Mouse (Mus musculus): ENCODE results near the gene Schip1. TPM values are rescaled to one million over a fixed set of nuclear protein-coding genes. Genes with fewer than 3 reads are reported as not detected.

Schip1 gene
- polyA plus RNA-seq (2015; fragmentation: Nextera tagmentation; extraction: Ambion mirVana), result 36.6 and 38.9 TPM in 2 replicates

DNA sequence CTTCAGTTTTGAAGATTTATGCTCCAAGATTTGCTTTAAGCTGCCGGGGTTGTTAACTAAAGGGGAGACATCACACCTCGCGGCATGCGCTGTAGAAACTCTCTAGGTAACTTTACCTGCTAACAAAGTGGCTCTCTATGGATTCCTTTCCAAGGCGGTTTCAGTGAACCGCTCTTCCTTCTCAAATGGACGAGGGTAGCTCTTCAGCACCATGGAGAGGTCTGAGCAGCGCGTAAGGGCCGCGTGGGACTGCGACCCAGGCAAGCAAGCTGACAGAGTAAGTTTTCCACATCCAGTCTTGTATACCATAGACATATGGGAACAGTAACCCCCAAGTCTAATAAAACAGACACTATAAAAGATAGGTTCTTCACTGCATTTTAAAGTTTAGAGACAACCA, at the start of gene Schip1:
TSS of gene Schip1 (plus strand) at position 72 of the 400 bp plus-strand sequence.
- H3K27me3 ChIP-seq, result no peaks in the 10 kb centered on the region
- no peak within 1 kb of the TSS for H3K9ac ChIP-seq
- H3K4me3 ChIP-seq, result no peak within 1 kb of the TSS
- H3K27ac ChIP-seq, result no peak within 1 kb of the TSS
- no peak for ATAC-seq (ENCODE audit: borderline replicate concordance, extremely low read depth, low FRiP score, low TSS enrichment)
- WGBS, result 21% methylated on average over 12 of the region's 12 CpGs
- H3K36me3 ChIP-seq, result no peaks in the 10 kb centered on the region
- H3K9me3 ChIP-seq, result no peaks in the 10 kb centered on the region
- H3K4me1 ChIP-seq, result no peaks in the 10 kb centered on the region
- H3K4me2 ChIP-seq, result no peak within 1 kb of the TSS

DNA sequence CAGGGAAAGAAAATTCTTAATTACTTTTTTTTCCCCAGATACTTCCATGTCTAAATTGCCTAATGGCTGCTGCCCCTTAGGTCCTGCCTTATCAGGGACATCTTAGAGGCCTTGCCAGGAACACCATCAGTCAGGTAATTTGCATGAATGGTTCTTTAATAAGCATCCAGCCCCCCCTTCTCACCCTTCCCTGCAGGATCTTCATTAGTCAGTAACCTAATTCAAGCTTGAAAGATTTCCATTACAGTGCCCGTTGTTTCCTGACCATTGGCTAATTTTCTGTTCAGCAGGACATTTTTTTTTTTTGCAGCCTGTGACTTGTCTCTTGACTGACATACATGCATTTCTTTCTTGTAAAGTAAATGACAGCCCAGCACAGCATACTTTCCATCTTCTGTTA, 48.8 kb upstream of the Schip1 start:
- WGBS, result 55% methylated on average over 1 of the region's 1 CpGs
- Histone ChIP-seq H3K4me3 (no peak overlapping the region), H3K9me3 (no peaks in the 10 kb centered on the region), H3K4me2 (no peak overlapping the region), H3K9ac (no peak overlapping the region), H3K4me1 (no peaks in the 10 kb centered on the region), H3K27me3 (no peaks in the 10 kb centered on the region), H3K27ac (no peak overlapping the region), H3K36me3 (no peaks in the 10 kb centered on the region)
- ATAC-seq (ENCODE audit: borderline replicate concordance, extremely low read depth, low FRiP score, low TSS enrichment), result no peak

DNA sequence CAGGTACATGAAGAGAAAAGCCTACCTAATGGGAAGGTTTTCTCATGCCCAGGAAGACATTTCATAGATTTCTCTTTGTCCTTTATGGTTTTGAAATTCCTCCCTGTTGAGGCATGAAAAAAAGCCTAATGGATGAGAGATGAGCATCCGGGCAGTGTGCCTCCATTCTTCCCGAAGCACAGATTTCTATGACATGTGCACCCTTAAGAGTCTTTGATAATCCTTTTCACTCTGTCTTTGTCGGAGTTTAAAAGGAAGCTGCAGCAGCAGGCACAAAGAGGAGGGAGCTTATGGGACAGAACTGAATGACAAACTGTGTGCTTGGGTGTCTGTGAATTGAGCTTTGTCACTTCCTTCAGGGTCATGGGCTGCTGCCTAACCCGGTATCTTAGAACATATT, 45.2 kb upstream of the Schip1 start:
- no peaks in the 10 kb centered on the region for H3K4me1 ChIP-seq
- H3K27me3 ChIP-seq, result no peaks in the 10 kb centered on the region
- H3K27ac ChIP-seq, result no peak overlapping the region
- no peak overlapping the region for H3K4me3 ChIP-seq
- H3K36me3 ChIP-seq, result no peaks in the 10 kb centered on the region
- no peaks in the 10 kb centered on the region for H3K9me3 ChIP-seq
- no peak for ATAC-seq (ENCODE audit: borderline replicate concordance, extremely low read depth, low FRiP score, low TSS enrichment)
- no peak overlapping the region for H3K4me2 ChIP-seq
- H3K9ac ChIP-seq, result no peak overlapping the region
- 57% methylated on average over 4 of the region's 4 CpGs for WGBS

DNA sequence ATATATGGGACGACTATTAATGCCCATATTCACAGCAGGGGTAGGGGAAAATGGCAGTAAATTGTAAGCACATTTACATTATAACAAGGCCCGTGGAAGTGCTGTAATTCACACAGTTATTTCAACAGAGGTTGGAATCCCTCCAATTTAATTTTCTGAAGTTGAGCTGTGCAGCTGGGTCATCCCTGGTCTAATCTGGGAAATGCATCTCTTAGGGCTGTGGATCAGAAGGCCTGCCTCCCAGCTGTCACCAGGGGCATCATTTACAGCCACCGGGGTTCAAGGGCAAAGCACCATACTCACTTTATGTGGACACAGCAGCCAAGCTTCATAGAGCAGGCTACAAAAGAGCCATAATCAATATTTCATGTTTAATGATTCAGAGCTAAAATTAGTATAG, 28.5 kb upstream of the Schip1 start:
- ATAC-seq (ENCODE audit: borderline replicate concordance, extremely low read depth, low FRiP score, low TSS enrichment), result no peak

DNA sequence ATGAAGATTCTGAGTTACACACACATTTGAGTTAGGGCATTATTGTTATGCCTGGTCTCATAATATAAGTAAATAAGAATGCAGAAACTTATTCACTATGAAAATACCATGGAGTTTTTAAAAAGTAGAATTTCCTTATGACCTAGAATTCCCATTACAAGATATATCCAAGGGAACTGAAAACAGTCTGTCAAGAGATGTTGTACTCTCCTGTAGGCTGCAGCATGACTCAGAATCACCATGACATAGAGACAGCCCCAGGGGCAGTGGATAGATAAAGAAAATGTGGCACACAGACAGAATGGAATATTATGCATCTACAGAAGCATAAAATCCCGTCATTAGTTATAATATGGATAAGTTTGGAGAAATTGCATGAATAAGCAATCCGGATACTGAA, 21.7 kb upstream of the Schip1 start:
- no peak for ATAC-seq (ENCODE audit: borderline replicate concordance, extremely low read depth, low FRiP score, low TSS enrichment)
- H3K27me3 ChIP-seq, result no peaks in the 10 kb centered on the region
- no peak overlapping the region for H3K4me3 ChIP-seq
- 93% methylated on average over 2 of the region's 2 CpGs for WGBS
- no peaks in the 10 kb centered on the region for H3K9me3 ChIP-seq
- H3K4me1 ChIP-seq, result no peaks in the 10 kb centered on the region
- no peak overlapping the region for H3K27ac ChIP-seq
- no peak overlapping the region for H3K9ac ChIP-seq
- no peaks in the 10 kb centered on the region for H3K36me3 ChIP-seq
- no peak overlapping the region for H3K4me2 ChIP-seq

More for the DNA sequence above, 28.5 kb upstream of the Schip1 start:
- Histone ChIP-seq H3K9me3 (no peaks in the 10 kb centered on the region), H3K9ac (no peak overlapping the region), H3K4me1 (no peaks in the 10 kb centered on the region), H3K27me3 (no peaks in the 10 kb centered on the region), H3K4me2 (no peak overlapping the region), H3K4me3 (no peak overlapping the region), H3K27ac (no peak overlapping the region), H3K36me3 (no peaks in the 10 kb centered on the region)
- 57% methylated on average over 3 of the region's 3 CpGs for WGBS

DNA sequence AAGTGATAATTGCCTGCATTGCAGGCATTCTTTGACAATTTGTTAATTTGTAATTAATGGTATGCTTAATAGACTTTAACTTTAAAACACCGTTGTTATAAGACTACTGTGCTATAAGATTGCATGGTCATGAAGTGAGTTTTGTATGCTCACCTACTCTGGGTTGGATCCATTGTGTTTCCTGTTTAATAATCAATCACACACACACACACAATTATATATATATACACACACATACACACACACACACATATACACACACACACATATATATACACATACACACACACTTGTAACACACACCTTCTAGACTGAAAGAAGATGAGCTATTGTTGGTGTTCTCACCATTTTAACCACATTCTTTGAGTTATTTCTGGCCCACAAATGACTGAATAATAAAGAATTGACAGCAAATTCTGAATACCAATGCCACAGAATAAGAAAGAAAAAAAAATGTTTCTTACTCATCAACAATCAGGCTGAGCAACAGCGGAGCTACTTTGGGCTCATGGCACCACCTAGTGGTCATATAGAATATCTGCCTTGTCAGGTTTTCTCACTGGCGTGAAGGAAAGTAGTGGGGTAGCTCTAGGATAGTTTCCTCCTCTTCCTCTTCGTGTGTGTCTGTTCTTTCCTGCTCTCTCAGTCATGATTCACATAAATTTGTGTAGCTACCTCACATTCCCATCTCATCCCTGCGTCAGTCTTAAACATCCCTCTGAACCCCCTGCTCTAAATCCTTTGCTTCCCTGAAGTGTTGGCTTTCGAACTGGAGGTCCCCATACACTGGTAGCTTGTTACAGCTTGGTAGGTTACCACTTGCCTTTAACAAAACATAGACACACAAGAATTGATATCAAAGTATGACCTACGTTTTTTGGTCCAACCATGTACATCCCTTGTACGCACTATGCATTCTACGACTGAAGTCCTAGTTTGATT, 18.9 kb upstream of the Schip1 start:
- Histone ChIP-seq H3K27ac (no peak overlapping the region), H3K4me2 (no peak overlapping the region), H3K27me3 (no peaks in the 10 kb centered on the region), H3K9ac (no peak overlapping the region), H3K36me3 (no peaks in the 10 kb centered on the region), H3K9me3 (no peaks in the 10 kb centered on the region), H3K4me3 (no peak overlapping the region), H3K4me1 (no peaks in the 10 kb centered on the region)
- WGBS, result 48% methylated on average over 9 of the region's 9 CpGs
- no peak for ATAC-seq (ENCODE audit: borderline replicate concordance, extremely low read depth, low FRiP score, low TSS enrichment)

DNA sequence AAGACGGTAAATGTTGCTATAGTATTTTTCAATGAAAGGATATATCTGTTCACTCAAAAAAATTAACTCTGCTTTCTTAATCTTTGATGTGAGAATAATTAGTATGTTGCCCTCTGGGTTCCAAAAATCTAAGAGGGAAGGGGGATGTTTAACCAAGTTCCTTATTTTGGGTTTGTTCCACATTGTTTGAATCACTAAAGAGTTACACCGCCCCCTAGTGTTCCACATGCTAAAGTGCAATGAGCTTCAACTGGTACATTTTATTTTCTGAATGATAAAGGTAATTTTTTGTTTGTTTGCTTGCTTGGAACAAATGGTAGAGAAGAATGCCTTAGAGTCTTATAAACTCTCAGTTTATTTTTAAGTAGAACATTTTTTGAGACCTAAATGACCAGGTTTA, 11.1 kb upstream of the Schip1 start:
- no peak overlapping the region for H3K9ac ChIP-seq
- H3K4me1 ChIP-seq, result no peaks in the 10 kb centered on the region
- H3K9me3 ChIP-seq, result no peaks in the 10 kb centered on the region
- WGBS, result 47% methylated on average over 2 of the region's 2 CpGs
- H3K4me3 ChIP-seq, result no peak overlapping the region
- H3K36me3 ChIP-seq, result no peaks in the 10 kb centered on the region
- no peak overlapping the region for H3K4me2 ChIP-seq
- H3K27ac ChIP-seq, result no peak overlapping the region
- ATAC-seq (ENCODE audit: borderline replicate concordance, extremely low read depth, low FRiP score, low TSS enrichment), result no peak
- H3K27me3 ChIP-seq, result no peaks in the 10 kb centered on the region

DNA sequence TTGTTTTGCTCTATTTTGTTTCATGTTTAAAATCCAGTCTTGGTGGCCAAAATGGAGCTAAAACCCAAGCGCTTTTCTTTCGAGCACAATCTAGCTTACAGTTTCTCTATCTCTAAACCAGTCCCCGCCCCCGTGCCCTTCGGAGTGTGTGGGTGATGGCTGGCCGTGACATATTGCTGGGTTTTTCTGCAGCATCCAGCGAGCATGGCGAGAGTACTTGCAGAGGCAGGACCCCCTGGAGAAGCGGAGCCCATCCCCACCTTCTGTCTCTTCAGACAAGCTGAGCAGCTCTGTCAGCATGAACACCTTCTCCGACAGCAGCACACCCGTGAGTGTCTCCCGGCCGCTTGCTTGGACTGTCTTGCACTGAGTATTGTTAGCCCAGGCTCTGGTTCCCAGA, 9.5 kb upstream of the Schip1 start:
- 28% methylated on average over 13 of the region's 13 CpGs for WGBS
- Histone ChIP-seq H3K4me2 (peak overlapping the region; percentile 9; the same call in 1 of the 2 replicates), H3K4me3 (no peak overlapping the region), H3K27ac (no peak overlapping the region), H3K4me1 (no peaks in the 10 kb centered on the region), H3K9me3 (no peaks in the 10 kb centered on the region), H3K36me3 (no peaks in the 10 kb centered on the region), H3K27me3 (no peaks in the 10 kb centered on the region), H3K9ac (no peak overlapping the region)
- ATAC-seq (ENCODE audit: borderline replicate concordance, extremely low read depth, low FRiP score, low TSS enrichment), result peak; percentile 19; the same call in 1 of the 2 replicates

DNA sequence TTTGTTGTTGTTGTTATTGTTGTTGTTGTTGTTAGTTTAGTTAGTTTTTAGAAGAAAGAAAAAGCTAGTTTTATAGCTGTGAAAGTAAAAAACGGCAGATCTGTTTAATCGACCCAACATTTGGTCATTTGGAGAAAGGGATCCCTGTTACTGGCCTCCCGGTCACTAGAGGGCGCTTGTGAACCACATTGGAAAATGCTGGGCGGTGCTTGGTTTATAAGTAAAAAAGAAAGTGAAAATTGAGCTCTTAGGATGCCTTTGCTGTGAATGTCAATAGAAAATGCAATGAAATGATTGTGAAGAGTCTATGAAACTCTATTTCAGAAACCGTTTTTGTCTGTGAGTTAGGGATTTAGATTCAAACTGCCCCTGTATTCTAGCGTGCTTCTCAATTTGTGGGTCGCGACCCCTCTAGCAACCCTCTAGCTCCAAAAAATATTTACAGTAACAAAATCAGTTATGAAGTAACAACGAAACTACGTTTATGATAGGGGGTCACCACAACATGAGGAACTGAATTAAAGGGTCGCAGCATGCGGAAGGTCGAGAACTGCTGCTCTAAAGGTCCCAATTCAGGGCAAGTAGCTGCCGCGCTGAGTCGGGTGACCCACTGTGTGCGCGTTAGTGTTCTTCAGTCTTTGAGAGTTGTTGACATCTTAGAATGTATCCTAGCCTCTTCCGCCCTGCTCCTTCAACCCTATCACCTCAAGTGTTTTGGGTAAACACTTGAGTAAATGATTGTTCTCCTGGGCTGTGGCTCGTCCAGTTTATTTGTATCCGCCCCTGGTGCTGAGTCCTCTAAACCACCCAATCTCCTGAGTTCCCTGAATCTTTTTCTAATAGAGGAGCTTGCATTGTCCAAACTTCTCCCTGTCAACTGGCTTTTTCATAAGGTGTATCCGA, 8.0 kb upstream of the Schip1 start:
- Histone ChIP-seq H3K4me2 (peak overlapping the region; percentile 49), H3K9me3 (no peaks in the 10 kb centered on the region), H3K4me3 (peak overlapping the region; percentile 45), H3K4me1 (no peaks in the 10 kb centered on the region), H3K36me3 (no peaks in the 10 kb centered on the region), H3K27me3 (no peaks in the 10 kb centered on the region), H3K9ac (no peak overlapping the region), H3K27ac (no peak overlapping the region)
- WGBS, result 38% methylated on average over 23 of the region's 23 CpGs
- ATAC-seq (ENCODE audit: borderline replicate concordance, extremely low read depth, low FRiP score, low TSS enrichment), result no peak

DNA sequence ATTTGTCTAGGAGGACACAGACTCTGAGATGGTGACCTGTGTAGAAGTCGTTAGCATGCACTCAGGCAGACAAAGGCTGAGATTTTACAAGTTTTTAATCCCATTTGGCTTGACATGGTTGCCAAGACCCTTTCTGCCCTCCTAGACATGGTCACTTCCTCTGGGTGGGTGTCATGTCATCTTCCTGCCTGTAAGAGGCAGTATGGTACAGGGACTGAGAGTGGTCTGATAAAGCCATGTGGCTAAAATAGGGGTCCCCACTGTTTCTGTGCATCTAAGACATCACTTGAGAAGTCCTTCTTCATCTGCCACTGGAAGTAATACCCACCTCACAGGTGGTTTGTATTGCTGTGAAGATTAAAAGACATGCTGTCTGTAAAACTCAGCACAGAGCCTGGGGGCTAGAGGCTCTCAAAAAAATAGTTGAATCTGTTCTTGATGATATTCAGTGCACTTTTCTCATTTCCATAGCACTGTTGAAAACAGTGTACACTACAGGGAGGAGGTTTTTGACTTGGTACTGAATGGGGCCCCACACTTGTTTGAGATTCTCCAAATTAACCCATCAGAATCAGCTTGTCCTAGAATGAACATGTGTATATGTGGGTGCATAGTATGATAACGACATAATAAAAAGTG, 5.3 kb upstream of the Schip1 start:
- Histone ChIP-seq H3K4me1 (no peaks in the 10 kb centered on the region), H3K4me3 (no peak overlapping the region), H3K9ac (no peak overlapping the region), H3K36me3 (no peaks in the 10 kb centered on the region), H3K27me3 (no peaks in the 10 kb centered on the region), H3K27ac (no peak overlapping the region), H3K4me2 (no peak overlapping the region), H3K9me3 (no peaks in the 10 kb centered on the region)
- ATAC-seq (ENCODE audit: borderline replicate concordance, extremely low read depth, low FRiP score, low TSS enrichment), result no peak
- 46% methylated on average over 2 of the region's 2 CpGs for WGBS

DNA sequence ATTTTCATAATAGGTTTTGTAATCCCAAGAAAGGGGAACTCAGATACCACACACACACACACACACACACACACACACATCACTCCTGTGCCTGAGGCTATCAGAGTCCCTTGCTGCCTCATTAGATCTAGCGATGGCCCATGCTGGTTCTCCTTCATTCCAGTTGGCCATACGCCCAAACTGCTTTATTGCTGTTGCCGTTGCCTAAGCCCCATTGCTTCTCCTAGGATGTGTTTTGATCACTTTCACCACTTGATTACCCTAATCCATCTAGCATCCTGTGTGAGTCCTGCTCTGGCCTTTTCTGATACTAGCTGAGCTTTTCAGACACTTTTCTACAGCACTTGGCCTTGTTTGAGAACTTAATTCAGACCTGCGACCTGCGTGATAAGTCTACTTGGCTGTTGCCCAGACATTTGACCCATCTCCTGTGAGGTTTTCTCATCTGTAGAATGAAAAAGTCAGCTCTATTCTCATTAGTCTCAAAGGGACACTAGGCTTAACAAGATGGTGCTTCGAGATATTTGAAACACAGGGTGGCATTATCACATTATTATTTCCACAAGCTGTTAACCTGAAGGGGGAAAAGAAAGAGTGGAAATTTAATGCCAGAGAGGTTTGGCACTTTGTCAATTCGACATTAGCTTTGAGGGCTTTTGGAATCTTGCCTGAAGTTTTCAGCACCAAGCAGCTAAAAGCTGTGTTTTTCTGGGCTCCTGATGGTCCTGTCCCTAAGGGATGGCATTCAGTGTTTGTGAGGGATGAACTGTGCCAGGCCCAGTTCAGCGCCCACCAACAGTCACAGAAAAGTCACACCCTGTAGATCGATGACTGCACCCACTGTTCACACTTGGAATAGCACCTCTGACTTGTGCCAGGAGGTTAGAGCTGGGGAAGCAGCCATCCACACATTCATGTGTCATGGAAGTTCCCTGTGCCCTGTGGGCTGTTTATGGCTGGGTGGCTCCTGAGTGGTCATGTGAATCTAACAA, 7.1 kb downstream of the Schip1 start:
- H3K27ac ChIP-seq, result no peak overlapping the region
- 61% methylated on average over 9 of the region's 9 CpGs for WGBS
- no peaks in the 10 kb centered on the region for H3K9me3 ChIP-seq
- no peaks in the 10 kb centered on the region for H3K36me3 ChIP-seq
- no peak overlapping the region for H3K4me3 ChIP-seq
- no peak for ATAC-seq (ENCODE audit: borderline replicate concordance, extremely low read depth, low FRiP score, low TSS enrichment)
- no peaks in the 10 kb centered on the region for H3K27me3 ChIP-seq
- H3K4me1 ChIP-seq, result no peaks in the 10 kb centered on the region
- H3K4me2 ChIP-seq, result no peak overlapping the region
- H3K9ac ChIP-seq, result no peak overlapping the region

Measured in lung, embryonic 15.5 days (tissue).